Mouse (Mus musculus) C2C12 (cell line): ENCODE results near the gene Spon1. TPM values are rescaled to one million over a fixed set of nuclear protein-coding genes. Genes with fewer than 3 reads are reported as not detected.
A peak's percentile ranks its signal among the peaks of the same experiment; 100 is the strongest.

ENCODE experiments used
- H3K27me3 ChIP-seq: one replicate; pipeline ENCODE4 v1.6.1; 2011; ENCODE audit not compliant: control insufficient read depth, insufficient read depth, insufficient read length
- H3K36me3 ChIP-seq: one replicate; pipeline ENCODE4 v1.6.1; 2011; ENCODE audit not compliant: control insufficient read depth, insufficient read depth
- H3K4me3 ChIP-seq: one replicate; pipeline ENCODE4 v1.5.1; 2011; ENCODE audit warnings: mild to moderate bottlenecking, control low read depth; ENCODE audit not compliant: poor library complexity, insufficient read depth, severe bottlenecking
- H3K79me2 ChIP-seq: one replicate; pipeline ENCODE4 v1.6.1; 2011; ENCODE audit not compliant: control insufficient read depth, insufficient read depth
- H3K79me3 ChIP-seq: one replicate; pipeline ENCODE4 v1.6.1; 2011; ENCODE audit warnings: low read depth, control low read depth
- H3ac ChIP-seq: one replicate; pipeline ENCODE3; 2011; ENCODE audit warnings: low read depth; ENCODE audit not compliant: control insufficient read depth, insufficient read length
- CEBPB ChIP-seq: IDR thresholded peaks from one replicate; pipeline ENCODE4 v1.6.1; 2011; ENCODE audit warnings: low read depth, mild to moderate bottlenecking, control low read depth, moderate library complexity
- CTCF ChIP-seq: IDR thresholded peaks from one replicate; pipeline ENCODE4 v1.5.1; 2011; ENCODE audit not compliant: control insufficient read depth, insufficient read depth, insufficient read length
- FOSL1 ChIP-seq: IDR thresholded peaks from one replicate; pipeline ENCODE4 v1.8.0; 2011; ENCODE audit warnings: mild to moderate bottlenecking, low read length; ENCODE audit not compliant: poor library complexity, insufficient read depth, severe bottlenecking
- MAX ChIP-seq: IDR thresholded peaks from one replicate; pipeline ENCODE4 v1.6.1; 2011; ENCODE audit warnings: mild to moderate bottlenecking, control low read depth
- MYOD1 ChIP-seq: IDR thresholded peaks from one replicate; pipeline ENCODE4 v1.6.1; 2011; ENCODE audit warnings: low read depth; ENCODE audit not compliant: control insufficient read depth, insufficient read length
- MYOG ChIP-seq: IDR thresholded peaks from one replicate; pipeline ENCODE4 v1.6.1; 2011; ENCODE audit not compliant: control insufficient read depth, insufficient read length; ENCODE audit errors: extremely low read depth
- USF1 ChIP-seq: IDR thresholded peaks from one replicate; pipeline ENCODE4 v1.6.1; 2011; ENCODE audit warnings: low read depth, mild to moderate bottlenecking, control low read depth, moderate library complexity
- long read RNA-seq, 2 experiments: library from polyadenylated mRNA; unstranded; transcript quantifications; one replicate each; pipeline ENCODE4 v2.0.0; 2019 to 2020
- polyA plus RNA-seq: library from polyadenylated mRNA; unstranded; fragments of >200 nt; fragmentation: generic; extraction: Trizol; gene quantifications from one replicate; pipeline ENCODE4 v1.2.1, GENCODE M21; 2012; ENCODE audit warnings: missing spikeins

The Spon1 gene
- 0.06 TPM for polyA plus RNA-seq
- long read RNA-seq, experiment 1: 0 reads
- long read RNA-seq, experiment 2: 0 reads

DNA sequence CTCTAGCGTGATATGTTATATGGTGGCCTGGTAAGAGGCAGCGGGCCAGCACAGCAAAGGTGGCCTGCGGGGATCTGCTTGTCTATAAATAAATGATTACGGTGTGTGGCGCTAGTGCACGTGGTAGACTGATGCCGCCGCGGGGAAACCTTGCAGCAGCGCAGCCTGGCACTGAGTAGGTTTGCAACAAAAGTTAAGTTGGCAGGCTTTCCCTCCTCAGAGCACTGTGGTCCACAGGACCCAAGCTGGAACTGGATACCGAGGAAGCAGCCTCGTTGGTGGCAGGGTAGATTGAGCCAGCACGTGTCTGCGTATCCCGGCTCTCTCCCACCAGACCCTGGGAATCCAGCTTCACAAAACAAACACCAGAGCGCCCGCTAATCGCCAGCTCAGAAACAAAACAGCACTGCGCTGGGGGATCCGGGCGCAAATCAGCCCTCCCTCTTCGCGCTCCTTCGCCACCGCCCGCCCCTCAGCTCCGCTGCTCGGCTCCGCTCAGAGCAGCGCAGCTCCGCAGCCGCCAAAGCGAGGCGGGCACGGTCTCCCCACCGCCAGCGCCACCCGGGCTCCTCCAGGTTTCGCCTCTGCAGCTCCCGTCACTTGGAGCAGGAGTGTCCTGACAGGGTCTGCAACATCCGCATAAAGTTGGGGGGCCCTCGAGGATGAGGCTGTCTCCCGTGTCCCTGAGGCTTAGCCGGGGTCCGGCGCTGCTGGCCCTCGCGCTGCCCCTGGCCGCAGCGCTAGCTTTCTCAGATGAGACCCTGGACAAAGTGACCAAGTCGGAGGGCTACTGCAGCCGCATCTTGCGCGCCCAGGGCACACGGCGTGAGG is at the start of gene Spon1:
TSS of gene Spon1 (plus strand) at position 332 of the 831 bp plus-strand sequence.
- Histone ChIP-seq H3ac (no peak within 1 kb of the TSS), H3K79me3 (no peaks in the 10 kb centered on the region), H3K27me3 (peaks cover 34% of the 10 kb centered on the region), H3K36me3 (no peaks in the 10 kb centered on the region), H3K4me3 (no peak within 1 kb of the TSS), H3K79me2 (no peaks in the 10 kb centered on the region)
- TF ChIP-seq MAX (no peak), CEBPB (no peak), MYOG (no peak), CTCF (no peak), FOSL1 (no peak), MYOD1 (no peak), USF1 (no peak)

DNA sequence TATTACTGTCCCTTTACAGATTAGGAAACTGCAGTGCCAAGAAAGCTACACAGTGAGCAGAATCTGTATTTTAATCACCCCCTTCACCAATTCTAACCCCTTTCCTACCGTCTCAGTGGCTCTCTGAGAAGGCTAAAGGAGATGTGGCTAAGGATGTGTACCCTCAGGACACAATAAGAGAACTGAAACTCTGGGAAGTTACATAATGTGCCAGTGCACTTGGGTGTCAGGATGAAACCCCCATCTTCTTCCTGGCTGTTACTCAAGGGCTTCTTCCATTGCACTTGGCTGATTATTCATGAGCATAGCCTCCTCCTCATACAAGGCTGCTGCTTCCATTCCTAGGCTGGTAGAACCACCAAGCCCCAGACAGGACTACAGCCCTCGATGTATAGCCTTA is 43.8 kb upstream of the Spon1 start:
- Histone ChIP-seq H3K79me3 (no peaks in the 10 kb centered on the region), H3K27me3 (peaks cover 4% of the 10 kb centered on the region), H3K79me2 (no peaks in the 10 kb centered on the region), H3K36me3 (no peaks in the 10 kb centered on the region), H3K4me3 (no peak overlapping the region), H3ac (no peak overlapping the region)
- TF ChIP-seq MAX (no peak), USF1 (no peak), CEBPB (no peak), CTCF (no peak), FOSL1 (no peak), MYOG (no peak), MYOD1 (no peak)

DNA sequence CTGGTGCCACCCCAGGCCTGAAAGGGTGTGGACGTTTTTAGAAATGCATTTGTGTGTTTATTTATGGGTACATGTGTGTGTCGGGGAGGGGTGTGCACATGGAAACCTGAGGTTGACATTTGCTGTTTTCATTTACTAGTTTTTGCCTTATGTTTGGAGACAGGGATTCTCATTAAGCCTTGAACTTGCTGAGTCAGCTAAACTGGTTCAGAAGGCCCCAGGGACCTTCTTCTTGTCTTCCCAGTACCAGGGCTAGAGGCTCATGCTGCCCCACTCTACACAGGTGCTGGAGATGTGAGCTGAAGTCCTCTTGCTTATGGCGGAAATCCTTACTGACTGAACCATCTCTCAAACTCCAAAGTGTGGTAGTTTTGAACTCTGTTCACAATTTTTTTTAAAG is 41.9 kb upstream of the Spon1 start:
- TF ChIP-seq MYOG (no peak), MAX (no peak), CTCF (no peak), FOSL1 (no peak), MYOD1 (no peak), USF1 (no peak), CEBPB (no peak)
- H3ac ChIP-seq: no peak overlapping the region
- no peaks in the 10 kb centered on the region for H3K79me3 ChIP-seq
- no peaks in the 10 kb centered on the region for H3K36me3 ChIP-seq
- no peak overlapping the region for H3K4me3 ChIP-seq
- peaks cover 4% of the 10 kb centered on the region for H3K27me3 ChIP-seq
- no peaks in the 10 kb centered on the region for H3K79me2 ChIP-seq

DNA sequence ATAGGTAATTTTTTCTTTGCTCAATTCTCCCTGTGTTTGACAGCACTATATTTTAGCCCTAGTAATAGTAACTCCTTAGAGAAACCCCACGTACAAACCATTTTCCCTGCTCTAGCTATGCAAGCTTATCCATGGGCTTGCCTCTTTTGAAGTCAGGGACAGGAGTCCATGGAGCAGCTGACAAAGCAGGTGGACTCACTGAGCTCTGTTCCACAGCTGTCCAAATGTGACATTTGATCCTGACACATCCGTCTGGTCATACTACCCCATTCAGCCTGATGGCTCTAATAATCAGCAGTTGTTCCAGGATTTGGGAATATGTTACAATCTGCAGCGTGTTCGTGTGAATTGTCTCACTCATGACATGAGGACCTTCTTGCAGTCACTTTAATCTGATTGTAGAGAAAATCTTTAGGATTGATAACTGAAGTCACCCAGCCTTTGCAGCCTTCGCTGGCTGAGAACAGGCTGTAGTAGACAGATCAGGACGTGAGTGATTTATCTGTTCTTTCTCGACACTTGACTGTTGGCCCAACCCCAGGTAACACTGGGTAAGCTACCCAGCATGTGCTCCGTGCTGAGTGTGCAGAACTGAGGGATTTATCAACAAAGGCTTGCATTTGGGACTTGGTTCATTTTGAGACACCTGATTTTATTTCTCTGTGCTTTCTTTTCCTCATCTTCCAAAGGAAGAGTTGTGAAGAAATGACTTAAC is 37.6 kb upstream of the Spon1 start:
- Histone ChIP-seq H3K36me3 (no peaks in the 10 kb centered on the region), H3ac (no peak overlapping the region), H3K79me3 (no peaks in the 10 kb centered on the region), H3K4me3 (no peak overlapping the region), H3K79me2 (no peaks in the 10 kb centered on the region), H3K27me3 (peaks cover 4% of the 10 kb centered on the region)
- TF ChIP-seq MYOD1 (peak; percentile 55), MAX (no peak)

DNA sequence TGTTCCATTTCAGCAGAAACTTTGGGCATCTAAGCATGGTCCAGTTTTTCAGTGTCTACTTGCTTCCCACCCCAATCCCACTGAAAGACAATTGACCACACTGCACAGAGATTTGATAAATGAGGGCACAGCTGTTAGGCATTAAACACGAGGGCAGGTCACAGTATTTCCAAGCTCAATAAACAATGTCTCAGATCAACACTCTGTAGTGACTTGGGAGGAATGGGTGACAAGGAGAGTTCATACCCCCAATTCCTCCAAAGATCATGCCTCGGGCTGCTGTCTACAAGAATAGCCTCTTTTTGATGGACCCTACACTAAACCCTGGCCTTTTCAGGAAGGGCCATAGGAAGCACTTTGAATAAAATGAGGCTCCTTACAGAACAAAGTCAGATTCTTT is 36.9 kb upstream of the Spon1 start:
- Histone ChIP-seq H3K4me3 (no peak overlapping the region), H3K27me3 (peaks cover 4% of the 10 kb centered on the region), H3K79me2 (no peaks in the 10 kb centered on the region), H3K36me3 (no peaks in the 10 kb centered on the region), H3ac (no peak overlapping the region), H3K79me3 (no peaks in the 10 kb centered on the region)
- TF ChIP-seq USF1: no peak
- no peak for TF ChIP-seq CEBPB
- no peak for TF ChIP-seq CTCF
- no peak for TF ChIP-seq MYOD1
- no peak for TF ChIP-seq MYOG
- TF ChIP-seq MAX: no peak
- no peak for TF ChIP-seq FOSL1
